Mouse (Mus musculus) neural tube, embryonic 14.5 days (tissue): ENCODE measurements at regions not wholly inside any gene's neighbourhood (a gene's known extent, or its start where the extent isn't known, plus 50 kb on each side); places are given as distances from the start of the nearest gene placed in this dataset.
"Not testable (repeated sequence)": the region's sequence is repeated elsewhere in the genome, so short reads cannot be mapped to it uniquely, and the experiment has no call there.

Experiments used
- ATAC-seq: fragments of 200-750 bp; cut with Nextera tagmentation; 2 replicates; pipeline ENCODE4 v1.8.0; 2017; ENCODE audit warnings: low read depth, mild to moderate bottlenecking, moderate TSS enrichment, moderate library complexity
- H3K27ac ChIP-seq: fragments of 300-500 bp; sonication (generic); 2 replicates; pipeline ENCODE4 v1.5.1; 2014; ENCODE audit warnings: low read depth, mild to moderate bottlenecking, control low read depth, low read length, moderate library complexity, mixed read lengths
- H3K27me3 ChIP-seq: fragments of 300-500 bp; sonication (generic); 2 replicates; pipeline ENCODE4 v1.6.1; 2014; ENCODE audit warnings: low read length; ENCODE audit not compliant: control insufficient read depth, insufficient read depth
- H3K36me3 ChIP-seq: fragments of 300-500 bp; sonication (generic); 2 replicates; pipeline ENCODE4 v1.6.1; 2014; ENCODE audit warnings: low read length, mixed read lengths; ENCODE audit not compliant: control insufficient read depth, insufficient read depth
- H3K4me1 ChIP-seq: fragments of 300-500 bp; sonication (generic); 2 replicates; pipeline ENCODE4 v1.6.1; 2014; ENCODE audit warnings: low read length; ENCODE audit not compliant: control insufficient read depth, insufficient read depth
- H3K4me2 ChIP-seq: fragments of 300-500 bp; sonication (generic); 2 replicates; pipeline ENCODE4 v1.6.1; 2014; ENCODE audit warnings: mild to moderate bottlenecking, low read depth, low read length, control low read depth
- H3K4me3 ChIP-seq: fragments of 300-500 bp; sonication (generic); 2 replicates; pipeline ENCODE4 v1.5.1; 2014; ENCODE audit warnings: low read depth, low read length, control low read depth, mixed read lengths
- H3K9ac ChIP-seq: fragments of 300-500 bp; sonication (generic); replicated peaks from 2 replicates; pipeline ENCODE4 v1.6.1; 2014; ENCODE audit warnings: low read depth, mild to moderate bottlenecking, control low read depth, low read length, mixed read lengths
- H3K9me3 ChIP-seq: fragments of 300-500 bp; sonication (generic); 2 replicates; pipeline ENCODE4 v1.6.1; 2016; ENCODE audit warnings: low read length; ENCODE audit not compliant: control insufficient read depth
- WGBS: fragments of 180-500 bp; shearing (Covaris S2); extraction: QIAGEN DNeasy Blood & Tissue Kit; methylation state at CpG from one replicate; pipeline ENCODE4 v1.1.7; 2014; 5-methylcytosine and 5-hydroxymethylcytosine counted together

GRCm38 (mm10) chr5:149871521-149871920, 147.0 kb upstream of the Rxfp2 start:
- H3K27me3 ChIP-seq, result no peaks in the 10 kb centered on the region
- no peak overlapping the region for H3K27ac ChIP-seq
- no peak overlapping the region for H3K4me2 ChIP-seq
- ATAC-seq, result no peak
- H3K4me3 ChIP-seq, result no peak overlapping the region
- no peaks in the 10 kb centered on the region; the same call in 1 of the 2 replicates for H3K4me1 ChIP-seq
- no peaks in the 10 kb centered on the region for H3K36me3 ChIP-seq
- H3K9me3 ChIP-seq, result no peaks in the 10 kb centered on the region
- H3K9ac ChIP-seq, result no peak overlapping the region
- 6% methylated on average over 2 of the region's 2 CpGs for whole genome bisulfite sequencing

- no peaks in the 10 kb centered on the region; the same call in 1 of the 2 replicates for H3K4me1 ChIP-seq
- no peak overlapping the region for H3K27ac ChIP-seq
- no peaks in the 10 kb centered on the region for H3K9me3 ChIP-seq
- 42% methylated on average over 9 of the region's 9 CpGs for WGBS
- H3K27me3 ChIP-seq, result no peaks in the 10 kb centered on the region
- no peak overlapping the region for H3K4me3 ChIP-seq
- no peak for ATAC-seq
- no peaks in the 10 kb centered on the region for H3K36me3 ChIP-seq
- no peak overlapping the region for H3K9ac ChIP-seq
- no peak overlapping the region for H3K4me2 ChIP-seq
Observed at GRCm38 (mm10) chr5:149873482-149874002, 144.9 kb upstream of the Rxfp2 start.

GRCm38 (mm10) chr5:149874342-149874741, 144.1 kb upstream of the Rxfp2 start:
- no peak overlapping the region for H3K9ac ChIP-seq
- 90% methylated on average over 2 of the region's 2 CpGs for WGBS
- ATAC-seq, result no peak

GRCm38 (mm10) chr5:149892453-149892852, 126.0 kb upstream of the Rxfp2 start:
- H3K9me3 ChIP-seq, H3K27me3 ChIP-seq, H3K9ac ChIP-seq, H3K27ac ChIP-seq, H3K36me3 ChIP-seq, ATAC-seq, H3K4me2 ChIP-seq, H3K4me3 ChIP-seq, H3K4me1 ChIP-seq: not testable (repeated sequence)

More at GRCm38 (mm10) chr5:149874342-149874741, 144.1 kb upstream of the Rxfp2 start:
- H3K4me2 ChIP-seq, result no peak overlapping the region
- H3K9me3 ChIP-seq, result no peaks in the 10 kb centered on the region
- H3K27me3 ChIP-seq, result no peaks in the 10 kb centered on the region
- H3K4me1 ChIP-seq, result no peaks in the 10 kb centered on the region
- H3K36me3 ChIP-seq, result no peaks in the 10 kb centered on the region
- H3K27ac ChIP-seq, result no peak overlapping the region
- no peak overlapping the region for H3K4me3 ChIP-seq

- H3K27me3 ChIP-seq, result no peaks in the 10 kb centered on the region
- H3K4me2 ChIP-seq, result no peak overlapping the region
- H3K27ac ChIP-seq, result no peak overlapping the region
- WGBS, result 75% methylated on average over 3 of the region's 3 CpGs
- H3K4me3 ChIP-seq, result no peak overlapping the region
- no peaks in the 10 kb centered on the region for H3K9me3 ChIP-seq
- no peaks in the 10 kb centered on the region for H3K36me3 ChIP-seq
- H3K9ac ChIP-seq, result no peak overlapping the region
- H3K4me1 ChIP-seq, result no peaks in the 10 kb centered on the region; the same call in 1 of the 2 replicates
- no peak for ATAC-seq
Observed at GRCm38 (mm10) chr5:149906927-149907326, 111.5 kb upstream of the Rxfp2 start.

GRCm38 (mm10) chr5:149908376-149909078, 109.9 kb upstream of the Rxfp2 start:
- no peak overlapping the region for H3K4me3 ChIP-seq
- H3K27ac ChIP-seq, result no peak overlapping the region
- H3K36me3 ChIP-seq, result no peaks in the 10 kb centered on the region
- no peaks in the 10 kb centered on the region for H3K9me3 ChIP-seq
- no peak overlapping the region for H3K4me2 ChIP-seq
- H3K4me1 ChIP-seq, result no peaks in the 10 kb centered on the region; the same call in 1 of the 2 replicates
- no peak for ATAC-seq
- H3K27me3 ChIP-seq, result no peaks in the 10 kb centered on the region
- WGBS, result 42% methylated on average over 4 of the region's 4 CpGs
- no peak overlapping the region for H3K9ac ChIP-seq

GRCm38 (mm10) chr5:149909108-149909739, 109.3 kb upstream of the Rxfp2 start:
- Histone ChIP-seq H3K27me3 (no peaks in the 10 kb centered on the region), H3K9me3 (no peaks in the 10 kb centered on the region), H3K27ac (peak overlapping the region; percentile 39; the same call in 1 of the 2 replicates), H3K36me3 (no peaks in the 10 kb centered on the region), H3K4me2 (0 out of 2 replicates have a peak overlapping the region, but pooled peaks have one; percentile 14), H3K4me3 (no peak overlapping the region), H3K9ac (no peak overlapping the region), H3K4me1 (no peaks in the 10 kb centered on the region; the same call in 1 of the 2 replicates)
- 13% methylated on average over 13 of the region's 13 CpGs for WGBS
- ATAC-seq, result peak; percentile 51; the same call in 1 of the 2 replicates

- Histone ChIP-seq H3K4me3 (no peak overlapping the region), H3K27me3 (no peaks in the 10 kb centered on the region), H3K9ac (no peak overlapping the region), H3K4me2 (no peak overlapping the region), H3K9me3 (no peaks in the 10 kb centered on the region), H3K27ac (no peak overlapping the region), H3K36me3 (no peaks in the 10 kb centered on the region), H3K4me1 (no peaks in the 10 kb centered on the region; the same call in 1 of the 2 replicates)
- ATAC-seq, result no peak
- 43% methylated on average over 8 of the region's 8 CpGs for WGBS
Observed at GRCm38 (mm10) chr5:149909971-149910370, 108.5 kb upstream of the Rxfp2 start.

- WGBS, result 84% methylated on average over 8 of the region's 8 CpGs
Observed at GRCm38 (mm10) chr5:149911968-149912367, 106.5 kb upstream of the Rxfp2 start.

More at GRCm38 (mm10) chr5:149911968-149912367, 106.5 kb upstream of the Rxfp2 start:
- H3K4me2 ChIP-seq, result no peak overlapping the region
- no peaks in the 10 kb centered on the region for H3K36me3 ChIP-seq
- no peak overlapping the region for H3K27ac ChIP-seq
- no peaks in the 10 kb centered on the region; the same call in 1 of the 2 replicates for H3K4me1 ChIP-seq
- H3K9me3 ChIP-seq, result no peaks in the 10 kb centered on the region
- ATAC-seq, result no peak
- H3K9ac ChIP-seq, result no peak overlapping the region
- no peak overlapping the region for H3K4me3 ChIP-seq
- H3K27me3 ChIP-seq, result no peaks in the 10 kb centered on the region
